Mouse (Mus musculus) adrenal gland, adult 8-10 months (tissue): ENCODE data around the gene Anapc2. TPM values are rescaled to one million over a fixed set of nuclear protein-coding genes. Genes with fewer than 3 reads are reported as not detected.

Experiments
- DNase-seq: peaks from one replicate; pipeline ENCODE4 v3.0.0; 2022
- total RNA-seq, 4 experiments: library from RNA; stranded (reverse); gene quantifications; 2 replicates each; pipeline ENCODE4 v1.2.4; 2022

The Anapc2 gene
- total RNA-seq, 4 experiments from 2014 or later: 94.6 to 118 (median 102) TPM

- DNase-seq: no peak
These were observed 4.5 kb upstream of the Anapc2 start for GRCm38 (mm10) chr2:25267746-25268309.

DNA sequence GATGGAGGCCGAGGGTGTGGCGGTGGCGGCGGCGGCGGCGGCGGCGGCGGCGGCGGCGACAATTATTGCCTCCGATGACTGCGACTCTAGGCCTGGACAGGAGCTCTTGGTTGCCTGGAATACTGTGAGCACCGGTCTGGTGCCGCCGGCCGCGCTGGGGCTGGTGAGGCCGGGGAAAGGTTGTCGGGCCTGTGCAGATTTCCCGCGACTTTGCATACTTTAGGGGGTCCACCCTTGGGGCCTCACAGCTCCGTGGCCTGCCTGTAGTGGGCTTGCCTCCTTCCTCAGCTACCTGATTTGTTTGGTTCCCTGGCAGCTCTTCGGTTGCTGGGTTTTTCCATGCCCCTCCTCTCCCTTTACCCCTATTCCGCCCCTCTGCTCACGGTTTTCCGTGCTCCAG is 237 bp downstream of the Anapc2 start:
- DNase-seq: no peak

DNA sequence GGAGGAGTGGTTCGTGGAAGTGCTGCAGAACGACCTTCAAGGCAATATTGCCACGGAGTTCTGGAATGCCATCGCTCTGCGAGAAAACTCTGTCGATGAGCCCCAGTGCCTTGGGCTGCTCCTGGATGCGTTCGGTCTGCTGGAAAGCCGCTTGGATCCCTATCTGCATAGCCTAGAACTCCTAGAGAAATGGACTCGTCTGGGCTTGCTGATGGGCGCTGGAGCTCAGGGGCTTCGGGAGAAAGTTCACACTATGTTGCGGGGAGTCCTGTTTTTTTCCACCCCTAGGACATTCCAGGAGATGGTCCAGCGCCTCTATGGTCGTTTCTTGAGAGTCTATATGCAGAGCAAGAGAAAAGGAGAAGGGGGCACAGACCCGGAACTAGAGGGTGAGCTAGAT is 732 bp downstream of the Anapc2 start:
- no peak for DNase-seq

DNA sequence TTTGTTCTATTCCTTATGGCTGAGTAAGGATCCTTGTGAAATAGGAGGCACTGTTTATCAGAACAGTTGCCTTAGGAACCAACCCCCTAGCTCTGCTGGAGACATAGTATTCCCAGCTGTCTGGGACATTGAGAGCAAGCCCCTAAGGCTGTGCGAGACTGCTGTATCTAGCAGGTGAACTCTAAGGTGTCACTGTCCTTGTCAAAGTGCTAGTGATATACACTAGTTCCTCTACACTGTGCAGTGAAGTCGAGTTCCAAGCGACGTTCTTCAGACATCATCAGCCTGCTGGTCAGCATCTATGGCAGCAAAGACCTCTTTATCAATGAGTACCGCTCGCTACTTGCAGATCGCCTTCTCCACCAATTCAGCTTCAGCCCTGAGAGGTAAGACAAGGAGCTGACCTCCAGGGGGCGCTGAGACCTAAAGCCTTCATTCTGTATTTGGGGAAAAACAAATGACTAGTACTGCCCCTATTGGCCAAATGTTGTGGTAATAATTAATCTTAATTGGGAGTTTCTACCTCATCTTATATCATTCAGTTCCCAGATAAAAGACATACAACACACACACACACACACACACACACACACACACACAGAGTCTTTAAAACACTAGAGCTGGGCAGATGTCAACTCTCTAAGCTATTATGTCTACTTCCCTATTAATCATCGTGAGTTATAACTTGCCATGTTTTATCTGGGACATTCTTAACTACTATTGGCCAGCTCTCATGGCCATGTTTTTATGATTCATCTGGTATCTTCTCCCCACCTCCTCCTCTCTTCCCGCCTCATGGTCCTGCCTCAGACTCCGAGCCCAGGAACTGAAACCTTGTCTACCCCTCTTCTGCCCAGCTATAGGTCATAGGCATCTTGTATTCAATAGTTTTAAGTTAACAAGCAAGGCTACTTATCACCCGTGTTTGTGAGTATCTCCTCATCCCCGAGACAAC is 6.9 kb downstream of the Anapc2 start:
- no peak for DNase-seq

DNA sequence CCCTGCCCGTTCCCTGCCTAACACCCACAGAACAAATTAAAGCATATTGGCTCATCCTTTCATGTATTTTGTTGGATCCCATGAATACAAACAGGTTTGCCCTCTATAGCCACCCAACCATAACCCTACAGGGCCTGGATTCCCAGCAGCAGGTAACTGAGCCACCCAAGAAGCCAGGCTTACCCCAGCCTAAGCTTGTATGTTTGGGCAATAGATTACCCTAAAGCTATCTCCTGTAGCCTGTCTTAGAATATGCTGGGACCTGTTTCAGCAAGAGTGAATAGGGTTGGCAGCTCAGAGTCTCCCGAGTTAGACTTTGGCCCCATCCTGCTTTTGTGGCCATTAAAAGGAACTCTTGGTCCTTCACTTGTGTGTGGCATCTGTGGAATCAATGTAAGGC is 13.3 kb downstream of the Anapc2 start:
- DNase-seq: no peak

GRCm38 (mm10) chr2:25286314-25286713 is 14.0 kb downstream of the Anapc2 start:
- DNase-seq: no peak

DNA sequence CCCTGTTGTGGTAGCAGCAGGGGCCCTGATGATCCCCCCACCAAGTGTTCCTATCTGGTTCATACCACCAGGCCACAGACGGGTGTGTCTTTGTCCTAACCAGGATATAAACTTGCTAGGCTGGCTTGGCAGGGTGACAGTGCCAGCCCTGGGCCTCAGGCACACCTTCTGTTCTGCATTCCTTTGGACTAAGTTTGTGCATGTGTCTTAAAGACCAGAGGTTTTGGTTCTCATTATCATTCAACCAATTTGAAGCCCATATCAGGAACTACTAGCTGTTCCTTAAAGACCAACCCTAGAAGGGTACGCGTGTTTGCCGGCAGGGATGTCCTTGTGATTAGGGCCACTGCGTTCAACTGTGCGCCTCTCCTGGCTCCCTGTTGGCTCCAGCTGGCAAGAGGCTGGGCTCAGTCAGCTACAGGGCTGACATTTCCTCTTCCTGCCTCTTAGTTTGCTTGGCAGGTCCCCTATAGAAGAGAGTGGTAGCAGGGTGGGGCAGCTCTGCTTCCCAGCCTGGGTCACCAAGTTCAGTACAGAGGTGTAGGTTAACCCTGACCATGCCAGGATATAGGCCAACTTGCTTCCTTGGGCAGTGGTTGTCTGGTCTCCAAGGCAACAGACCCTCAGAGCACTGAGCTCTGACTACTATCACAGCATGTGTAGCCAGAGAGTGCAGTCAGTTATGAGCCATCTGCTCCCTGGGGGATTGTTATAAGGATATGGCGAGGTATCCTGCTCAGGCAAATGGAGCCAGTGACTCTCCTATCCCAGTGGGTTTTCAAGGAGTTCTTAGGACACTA is 14.8 kb downstream of the Anapc2 start:
- no peak for DNase-seq

DNA sequence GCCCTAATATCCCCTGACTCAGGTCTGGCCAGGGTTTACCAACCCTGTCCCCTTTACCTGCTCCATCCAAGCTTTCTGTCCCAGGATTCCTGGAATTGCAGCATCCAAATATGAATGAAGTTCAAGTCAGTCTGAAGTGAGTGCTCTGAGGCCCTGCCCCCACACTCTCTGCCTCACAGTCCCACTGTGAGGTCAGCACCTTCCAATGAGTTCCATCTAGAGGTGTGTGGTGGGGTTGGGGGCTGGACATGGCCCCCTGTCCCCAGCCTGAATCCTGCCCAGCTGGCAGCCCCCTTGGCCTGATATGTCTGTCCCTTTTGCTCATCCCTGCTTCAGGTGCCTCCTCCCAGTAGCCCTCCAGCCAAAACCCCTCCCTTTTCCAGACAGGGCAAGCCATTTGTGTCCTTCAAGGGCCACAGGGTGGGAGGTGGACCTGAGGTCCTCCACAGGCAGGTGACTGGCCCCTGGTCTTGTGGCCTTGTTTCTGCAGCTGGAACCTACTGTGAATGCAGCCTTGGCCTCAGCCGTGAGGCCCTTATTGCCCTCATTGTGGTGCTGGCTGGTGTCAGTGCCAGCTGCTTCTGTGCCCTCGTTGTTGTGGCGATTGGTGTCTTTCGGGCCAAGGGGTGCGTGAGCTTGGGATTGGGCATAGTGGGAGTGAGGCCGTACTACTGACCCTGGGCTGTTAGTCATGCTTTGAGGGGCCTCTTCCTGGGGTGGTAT is 15.8 kb downstream of the Anapc2 start, which contains the start of gene Tmem210:
Tmem210 (plus strand) TSS at position 219 of the 723 bp plus-strand sequence.
- DNase-seq: no peak

DNA sequence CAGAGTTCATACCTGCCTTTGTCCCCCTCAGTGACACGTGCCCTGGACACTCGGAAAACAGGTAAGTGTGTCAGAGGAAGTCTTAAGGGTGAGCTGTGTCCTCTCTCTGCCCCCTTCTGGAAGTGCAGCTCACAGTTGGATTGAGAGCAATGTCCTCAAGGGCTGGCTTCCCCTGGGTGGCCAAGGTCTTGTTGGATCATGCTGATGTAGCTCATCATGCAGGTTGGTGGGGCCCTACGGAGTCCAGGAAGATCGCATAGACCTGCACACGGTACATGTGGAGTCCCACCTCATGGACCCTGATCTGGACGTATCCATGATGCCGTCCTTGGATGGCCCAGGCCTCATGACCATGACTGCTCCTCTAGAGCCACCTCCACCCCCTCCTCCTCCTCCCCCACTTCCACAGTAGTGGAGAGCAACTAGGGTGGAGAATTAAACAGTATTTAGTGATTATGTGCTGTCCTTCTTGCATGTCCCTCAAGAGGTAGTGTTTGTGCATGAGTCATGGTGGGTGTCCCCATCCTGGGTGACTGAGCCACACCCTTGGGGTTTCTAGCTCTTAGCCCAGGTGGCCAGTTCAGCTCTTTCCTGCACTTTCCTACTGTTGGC is 16.6 kb downstream of the Anapc2 start:
- no peak for DNase-seq

GRCm38 (mm10) chr2:25289651-25290050 is 17.4 kb downstream of the Anapc2 start, which contains the start of gene Lrrc26:
Gene Lrrc26, plus strand, starts transcription at chr2:25289915.
- no peak for DNase-seq

DNA sequence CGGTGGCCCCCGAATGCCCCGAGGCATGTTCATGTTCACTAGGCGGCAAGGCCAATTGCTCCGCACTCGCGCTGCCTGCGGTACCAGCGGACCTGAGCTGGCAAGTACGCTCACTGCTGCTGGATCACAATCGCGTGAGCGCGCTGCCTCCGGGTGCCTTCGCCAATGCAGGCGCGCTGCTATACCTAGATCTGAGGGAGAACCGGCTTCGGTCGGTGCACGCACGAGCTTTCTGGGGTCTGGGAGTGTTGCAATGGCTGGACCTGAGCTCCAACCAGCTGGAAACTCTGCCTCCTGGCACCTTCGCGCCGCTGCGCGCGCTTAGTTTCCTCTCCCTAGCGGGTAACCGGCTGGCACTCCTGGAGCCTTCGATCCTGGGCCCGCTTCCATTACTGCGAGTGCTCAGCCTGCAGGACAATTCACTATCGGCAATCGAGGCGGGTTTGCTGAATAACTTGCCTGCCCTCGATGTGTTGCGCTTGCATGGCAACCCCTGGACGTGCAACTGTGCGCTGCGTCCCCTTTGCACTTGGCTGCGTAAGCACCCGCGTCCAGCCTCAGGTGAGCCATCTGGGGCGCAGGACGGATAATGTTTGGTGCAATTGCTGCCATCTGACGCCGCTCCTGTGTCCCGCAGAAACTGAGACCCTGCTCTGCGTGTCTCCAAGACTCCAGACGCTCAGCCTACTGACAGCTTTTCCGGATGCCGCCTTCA is 18.0 kb downstream of the Anapc2 start:
- DNase-seq: no peak

- no peak for DNase-seq
These were observed 18.5 kb downstream of the Anapc2 start for GRCm38 (mm10) chr2:25290816-25291130.

DNA sequence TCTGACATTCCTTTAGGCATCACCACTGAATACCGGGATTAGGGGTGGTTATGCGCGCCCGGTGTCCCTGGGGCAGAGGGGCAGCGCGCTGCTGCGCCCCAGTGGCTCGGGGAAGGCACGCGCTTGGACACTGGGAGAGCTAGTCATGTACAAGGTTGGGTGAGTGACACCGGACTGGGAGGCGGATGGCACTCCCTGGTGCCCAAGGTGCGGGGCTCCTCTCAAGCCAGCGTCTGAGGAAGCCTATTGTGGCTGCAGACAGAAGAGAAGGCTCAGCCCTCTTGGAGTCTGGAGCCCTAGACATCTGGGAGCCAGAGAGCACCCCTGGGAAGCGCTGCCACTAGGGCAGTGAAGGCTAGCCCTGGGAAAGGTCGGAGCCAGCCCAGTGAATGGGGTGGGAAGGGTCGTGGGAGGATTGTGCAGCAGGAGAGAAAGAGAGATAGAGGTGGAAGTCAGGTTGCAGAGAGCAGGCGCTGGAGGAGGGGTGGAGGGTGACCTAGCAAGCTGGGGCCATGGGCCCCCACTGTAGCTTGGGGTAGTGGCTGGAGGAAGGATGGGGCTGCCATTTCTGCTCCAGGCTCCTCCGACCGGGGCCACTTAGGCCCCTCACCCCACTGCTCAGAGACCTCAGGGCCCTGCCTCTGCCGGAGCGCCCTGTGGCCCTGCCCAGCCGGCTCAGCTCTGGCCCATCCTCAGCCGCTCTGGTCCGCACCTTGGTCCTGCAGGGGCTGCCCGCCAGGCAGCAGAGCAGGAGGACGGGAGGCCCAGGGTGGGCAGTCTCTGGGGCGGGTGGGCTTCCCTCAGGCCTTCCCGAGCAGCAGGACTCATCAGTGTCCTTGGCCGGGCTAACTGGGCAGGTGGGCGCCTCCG is 19.1 kb downstream of the Anapc2 start:
- no peak for DNase-seq

GRCm38 (mm10) chr2:25292054-25292544 is 19.8 kb downstream of the Anapc2 start:
- no peak for DNase-seq

GRCm38 (mm10) chr2:25292856-25293255 is 20.6 kb downstream of the Anapc2 start:
- DNase-seq: no peak

DNA sequence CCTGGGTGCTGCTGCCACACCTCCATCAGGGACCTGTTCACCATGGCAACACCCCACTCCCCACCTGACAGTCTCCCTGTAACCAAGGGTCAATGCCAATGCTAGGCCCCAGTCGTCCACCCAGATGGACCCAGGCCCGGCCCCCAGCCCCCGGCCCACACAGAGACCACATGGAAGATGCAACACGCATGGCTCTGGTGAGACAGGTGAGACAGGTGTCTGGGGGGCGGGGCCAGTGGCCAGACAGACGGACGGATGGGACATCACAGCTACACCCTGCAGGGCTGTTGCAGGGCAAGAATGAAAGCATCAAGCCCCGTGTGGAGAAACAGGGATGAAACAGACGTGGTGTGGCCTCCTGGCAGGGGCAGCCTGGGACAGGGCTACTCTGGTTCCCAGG is 21.4 kb downstream of the Anapc2 start:
- no peak for DNase-seq

- DNase-seq: no peak
These were observed 24.8 kb downstream of the Anapc2 start for GRCm38 (mm10) chr2:25297093-25297492.

DNA sequence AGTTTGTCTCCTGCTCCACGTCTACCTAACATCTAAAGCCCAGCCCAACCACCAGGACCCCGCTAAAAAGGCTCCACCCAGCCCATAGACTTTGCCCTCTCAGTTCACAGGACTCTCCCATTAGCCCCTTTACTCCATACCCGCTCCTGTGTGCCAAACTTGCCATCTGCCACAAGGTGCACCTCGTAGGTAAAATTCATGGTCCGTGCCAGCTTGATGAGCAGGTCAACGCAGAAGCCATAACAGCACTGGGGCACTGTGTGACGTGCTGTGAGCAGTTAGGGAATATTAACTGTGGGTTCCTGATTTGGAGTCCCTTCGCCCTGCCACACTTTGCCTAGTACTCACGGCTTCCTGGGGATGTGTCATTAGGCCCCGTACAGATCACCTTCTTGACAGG is 25.8 kb downstream of the Anapc2 start:
- no peak for DNase-seq

DNA sequence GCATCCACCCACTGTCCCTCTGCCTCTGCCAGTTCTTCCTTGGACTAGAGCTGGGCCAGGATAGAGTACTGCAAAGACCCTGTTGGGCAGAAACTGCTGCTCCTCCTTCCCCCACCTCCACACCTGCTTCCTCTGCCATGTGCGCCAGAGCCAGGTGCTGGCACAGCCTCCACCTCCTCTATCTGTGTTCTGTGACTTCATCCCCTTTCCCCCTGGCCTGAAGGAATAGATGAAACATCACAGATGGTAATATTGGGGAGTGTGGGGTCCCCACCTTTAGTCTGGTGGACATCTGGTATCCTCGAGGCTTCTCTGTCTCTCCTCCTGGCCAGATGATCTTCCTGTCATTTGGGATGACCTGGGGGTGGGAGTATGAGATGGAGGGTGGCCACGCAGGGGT is 31.2 kb downstream of the Anapc2 start:
- no peak for DNase-seq
